Mouse (Mus musculus): ENCODE data around the gene Myo19. TPM values are rescaled to one million over a fixed set of nuclear protein-coding genes. Genes with fewer than 3 reads are reported as not detected.

The Myo19 gene
- total RNA-seq, 2 experiments from 2014 or later = 12.0 to 14.0 TPM

DNA sequence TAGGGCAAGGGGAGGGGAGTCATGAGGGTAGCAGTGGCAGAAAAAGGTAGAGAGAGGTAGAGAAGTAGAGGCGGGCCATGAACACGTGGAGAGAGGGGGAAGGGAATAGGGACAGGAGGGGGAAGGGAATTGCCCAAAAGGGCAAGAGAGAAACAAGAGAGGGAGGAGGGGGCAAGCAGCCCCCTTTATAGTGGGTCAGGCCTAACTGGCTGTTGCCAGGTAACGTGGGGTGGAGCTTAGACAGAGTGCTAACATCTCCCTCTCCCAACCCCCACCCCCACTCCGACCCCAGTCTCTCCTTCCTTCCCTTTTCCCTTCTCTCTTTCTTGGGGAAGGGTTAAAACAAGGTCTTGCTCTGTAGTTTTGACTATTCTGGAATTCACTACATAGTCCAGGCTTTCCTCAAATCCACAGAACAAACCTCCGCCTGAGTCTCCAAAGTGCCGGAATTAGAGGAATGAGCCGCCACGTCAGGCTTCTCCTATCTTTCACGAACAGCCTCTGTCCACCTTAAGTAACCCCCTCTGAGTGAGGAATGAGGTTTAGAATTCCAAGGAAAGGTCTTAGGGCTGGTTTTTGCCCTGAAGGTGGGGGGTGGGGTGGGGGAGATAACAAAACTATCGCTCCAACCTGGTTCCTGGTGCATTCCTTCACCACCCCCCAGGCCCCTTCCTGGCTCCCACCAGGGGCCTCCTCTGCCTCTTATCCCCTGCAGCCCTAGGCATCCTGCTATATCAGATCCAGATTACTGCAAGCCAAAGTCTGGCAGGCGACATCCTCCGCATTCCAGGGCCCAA is 64.9 kb downstream of the Myo19 start:
- no peak for DNase-seq (ENCODE audit: low spot score in 2 of 2)

GRCm38 (mm10) chr11:84945841-84946240 is 65.9 kb downstream of the Myo19 start:
- DNase-seq (ENCODE audit: low spot score in 2 of 2) = no peak

DNA sequence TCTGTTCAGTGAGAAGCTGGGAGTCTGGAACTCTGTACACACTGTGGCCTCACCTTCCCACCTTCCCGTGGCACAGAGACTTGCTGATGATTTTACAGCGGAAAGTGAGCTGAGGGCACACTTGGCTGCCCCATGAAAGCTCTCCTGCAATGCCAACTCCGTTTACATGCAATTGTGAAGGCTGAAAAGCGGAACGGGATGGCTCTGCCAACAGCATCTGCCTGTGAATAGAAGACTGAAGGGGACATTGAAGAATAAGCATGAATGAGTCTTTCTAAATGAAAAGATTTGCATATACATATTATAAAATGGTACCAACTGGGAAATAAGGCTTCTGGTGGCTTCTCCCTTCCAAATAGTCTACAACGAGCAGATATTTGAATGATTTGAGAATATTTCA is 67.3 kb downstream of the Myo19 start:
- DNase-seq (ENCODE audit: low spot score in 2 of 2) = no peak

DNA sequence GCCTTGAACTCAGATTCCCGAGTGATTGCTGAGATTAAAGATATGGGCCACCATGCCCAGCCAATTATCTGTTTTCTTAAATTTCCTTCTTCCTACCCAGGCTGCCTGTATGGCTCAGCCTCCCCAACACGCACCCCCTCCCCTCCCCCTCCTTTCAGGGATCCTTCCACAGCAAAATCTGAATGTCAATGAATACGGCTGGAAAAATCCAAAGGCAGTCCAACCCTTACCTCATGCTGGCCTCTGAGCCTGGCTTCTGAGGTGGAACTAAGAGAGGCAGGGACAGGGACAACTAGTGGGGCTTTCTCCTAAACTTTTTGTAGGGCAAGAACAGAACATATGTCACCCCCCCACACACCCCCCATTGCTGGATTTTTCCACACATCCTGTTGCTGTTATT is 68.2 kb downstream of the Myo19 start:
- no peak for DNase-seq (ENCODE audit: low spot score in 2 of 2)

GRCm38 (mm10) chr11:84948526-84948925 is 68.6 kb downstream of the Myo19 start:
- DNase-seq (ENCODE audit: low spot score in 2 of 2) = no peak

DNA sequence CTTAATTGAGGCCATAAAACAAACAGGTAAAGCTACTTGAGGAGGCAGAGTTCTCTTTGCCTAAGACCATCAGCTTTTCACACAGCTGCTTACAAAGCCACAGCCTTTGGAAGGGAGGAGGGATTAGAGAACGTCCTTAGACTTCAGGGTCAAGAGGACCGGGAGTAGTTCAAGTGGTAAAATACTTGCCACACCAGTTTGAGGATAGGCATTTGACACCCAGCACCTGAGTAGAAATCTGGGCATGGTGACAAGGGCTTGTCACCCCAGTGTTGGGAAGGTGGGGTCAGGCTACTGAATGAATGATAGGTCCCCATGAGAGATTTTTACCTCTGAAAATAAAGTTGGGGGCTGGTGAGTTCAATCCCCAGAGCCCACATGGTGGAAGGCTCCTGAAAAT is 72.7 kb downstream of the Myo19 start:
- no peak for DNase-seq (ENCODE audit: low spot score in 2 of 2)

DNA sequence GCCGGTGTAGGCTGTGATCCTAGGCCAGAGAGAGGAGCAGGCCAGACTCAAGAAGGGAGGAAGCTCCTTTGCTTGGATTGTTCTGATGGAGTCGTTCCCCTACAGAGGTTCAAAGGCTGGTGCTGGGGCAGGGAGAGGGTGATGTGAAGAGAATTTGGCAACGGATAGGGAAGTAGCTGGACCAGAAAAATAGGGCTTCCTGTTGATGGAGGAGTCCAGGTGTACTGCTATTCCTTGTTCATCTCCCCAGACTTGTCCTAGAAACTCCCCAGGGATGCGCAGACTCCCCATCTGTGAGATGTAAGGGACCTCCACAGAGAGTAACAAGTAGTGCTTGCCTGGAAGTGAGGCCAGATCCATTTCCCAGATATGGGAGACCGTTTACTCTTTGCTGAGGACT is 76.5 kb downstream of the Myo19 start:
- no peak for DNase-seq (ENCODE audit: low spot score in 2 of 2)

DNA sequence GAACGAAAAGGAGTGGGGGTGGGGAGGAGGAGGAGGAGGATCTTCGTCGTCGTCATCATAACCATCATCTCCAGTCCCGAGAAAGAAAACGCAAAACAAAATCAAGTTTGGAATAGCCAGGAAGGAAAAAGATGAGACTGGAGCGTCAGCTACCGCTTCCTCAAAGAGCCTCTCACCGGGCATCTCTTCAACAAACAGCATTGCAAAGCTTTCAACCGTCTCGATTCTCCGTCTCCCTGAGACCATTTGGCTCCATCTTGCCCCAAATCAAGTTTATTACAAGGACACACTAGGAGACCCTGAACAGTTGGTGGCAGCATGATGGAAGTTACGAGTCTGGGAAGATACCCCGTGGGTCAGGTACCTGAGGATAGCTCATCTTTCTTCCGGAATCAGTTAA is 77.2 kb downstream of the Myo19 start:
- no peak for DNase-seq (ENCODE audit: low spot score in 2 of 2)

GRCm38 (mm10) chr11:84957591-84958270 is 77.8 kb downstream of the Myo19 start, which contains the start of gene Car4:
TSS of gene Car4 (plus strand) at chr11:84957786.
- no peak for DNase-seq (ENCODE audit: low spot score in 2 of 2)

DNA sequence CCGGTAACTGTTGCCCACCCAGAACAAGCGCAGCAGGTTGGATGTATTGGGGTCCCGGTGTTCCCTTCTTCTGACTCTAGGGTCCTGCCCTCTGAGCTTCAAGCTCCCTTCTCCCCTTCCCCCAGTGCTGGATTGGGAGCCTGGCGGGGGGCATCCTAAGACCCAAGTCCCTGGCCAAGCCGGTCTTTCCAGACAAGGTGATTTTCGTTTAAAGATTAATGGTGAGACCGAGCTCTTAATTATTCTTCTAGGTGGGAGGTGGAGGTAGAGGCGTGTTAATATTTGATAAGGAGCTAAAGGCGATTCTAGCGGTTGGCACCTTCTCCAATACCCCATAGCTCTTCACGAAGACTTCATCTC is 78.3 kb downstream of the Myo19 start:
- DNase-seq (ENCODE audit: low spot score in 2 of 2) = no peak

DNA sequence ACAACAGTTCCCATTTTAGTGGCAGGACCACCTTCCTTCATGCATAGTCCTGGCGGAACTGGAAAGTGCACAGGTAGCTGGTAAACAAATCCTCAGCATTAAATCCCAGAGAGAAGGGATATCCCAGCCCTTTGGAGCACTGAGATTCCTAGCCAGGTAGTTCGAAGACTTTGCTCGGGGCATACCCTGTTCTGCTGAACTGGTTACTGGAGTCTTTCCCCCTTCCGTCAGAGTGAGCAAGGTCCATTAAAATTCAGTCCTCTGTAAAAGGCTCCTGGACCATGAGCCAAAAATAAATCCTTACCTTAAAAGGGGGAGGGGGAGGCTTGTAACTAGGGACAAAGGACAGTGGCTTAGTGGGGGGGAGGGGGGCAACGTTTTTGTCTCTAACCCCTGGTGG is 79.2 kb downstream of the Myo19 start:
- DNase-seq (ENCODE audit: low spot score in 2 of 2) = no peak

DNA sequence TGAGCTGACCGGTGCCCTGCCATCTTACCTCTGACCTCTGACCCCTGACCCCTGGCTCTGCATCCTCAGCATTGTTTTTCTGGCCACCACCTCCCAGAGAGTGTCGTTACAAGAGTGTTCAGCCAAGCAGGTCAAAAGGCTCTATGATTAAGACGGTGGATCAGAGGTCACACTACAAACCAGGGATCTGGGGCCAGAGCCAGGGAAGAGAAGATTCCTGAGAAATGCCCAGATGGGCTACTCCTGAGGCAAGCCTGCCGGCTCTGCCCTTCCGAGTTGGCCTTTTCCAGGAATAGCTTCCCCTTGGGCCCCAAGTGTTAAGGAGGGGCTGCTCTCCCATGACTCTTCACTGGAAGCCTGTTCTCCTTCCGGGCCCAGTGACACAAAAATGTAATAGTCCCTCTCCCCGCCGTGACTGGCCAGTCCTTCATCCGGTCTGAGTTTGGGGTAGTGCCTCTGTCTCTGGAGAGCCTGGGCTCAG is 79.8 kb downstream of the Myo19 start:
- DNase-seq (ENCODE audit: low spot score in 2 of 2) = no peak

DNA sequence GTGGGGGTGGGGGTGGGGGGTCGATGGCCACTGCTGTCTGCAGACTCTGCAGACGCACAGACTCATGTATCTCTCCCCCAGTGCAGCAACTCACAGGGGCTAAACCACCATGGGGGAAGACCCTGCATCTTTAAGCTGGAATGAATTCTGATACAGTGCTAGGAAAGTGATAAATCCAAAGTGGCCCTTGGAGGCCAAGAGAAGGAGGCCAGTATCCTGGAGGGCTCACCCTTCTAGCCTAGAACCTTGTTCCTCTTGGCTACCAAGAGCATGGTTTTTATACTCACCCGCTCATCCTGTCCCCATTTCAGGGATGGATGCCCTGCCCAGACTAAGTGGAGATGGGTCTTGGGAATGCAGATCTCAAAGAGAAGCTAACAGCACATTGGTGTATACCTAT is 80.3 kb downstream of the Myo19 start:
- DNase-seq (ENCODE audit: low spot score in 2 of 2) = no peak

GRCm38 (mm10) chr11:84960780-84961179 is 80.8 kb downstream of the Myo19 start:
- DNase-seq (ENCODE audit: low spot score in 2 of 2) = no peak

Small RNAs within 50 kb of the gene (microRNA-seq; reads per million reads assigned to microRNA genes)
- gene Gm23564 = 0 reads per million in 2 experiments

Other genes with a start within 250 kb of the Myo19 start
- gene Mrm1, start 60.6 kb upstream of the Myo19 start, total RNA-seq (2021) = 10 to 100 TPM; 14.3 to 19.4 TPM
- 1 to 10 TPM; 4.9 to 6.6 TPM for gene Dhrs11, start 51.2 kb upstream of the Myo19 start, total RNA-seq (2021)
- gene Ggnbp2, start 9.3 kb upstream of the Myo19 start, total RNA-seq (2021) = 10 to 100 TPM; 89.3 to 92.2 TPM
- 1 to 10 TPM; 8.8 to 9.4 TPM for gene Pigw, start 137 bp downstream of the Myo19 start, total RNA-seq (2021)
- gene Znhit3, start 36.2 kb downstream of the Myo19 start, total RNA-seq (2021) = 10 to 100 TPM; 27.9 to 31.2 TPM
- gene Car4, start 77.6 kb downstream of the Myo19 start, total RNA-seq (2021) = 10 to 100 TPM; 56.8 to 63.0 TPM